In genomic region chr11:79019839-79020534, GRCm38 (mm10) we compare ENCODE assay signal across 8 mouse cellular contexts. TPM values are rescaled to one million over a fixed set of nuclear protein-coding genes. Genes with fewer than 3 reads are reported as not detected.
DNase-seq lines count a peak whose midpoint lies in the region; ATAC-seq and TF ChIP-seq lines count a peak whose summit lies in the region.

No protein-coding gene starts in this region.

- 76% methylated on average over 17 of the region's 17 CpGs for WGBS in spleen, adult 2 months
- 86% methylated on average over 17 of the region's 17 CpGs for WGBS in embryonic facial prominence, embryonic 10.5 days
- 60% methylated on average over 17 of the region's 17 CpGs for WGBS in liver, embryonic 13.5 days (ENCODE audit: insufficient replicate concordance)

- intact Hi-C loops in gastrocnemius, adult 2 months (cut with DNase I): no loop called here
- intact Hi-C loops in gastrocnemius, postnatal 36 days (cut with DNase I): no loop called here

- H3K4me1 ChIP-seq in spleen, adult 2 months (ENCODE audit: control insufficient read depth, insufficient read depth, insufficient read length): peaks cover 19% of the 10 kb centered on the region; the same call in 1 of the 2 replicates
- H3K4me1 ChIP-seq in embryonic facial prominence, embryonic 10.5 days: peaks cover 51% of the 10 kb centered on the region
- peaks cover 35% of the 10 kb centered on the region for H3K4me1 ChIP-seq in liver, embryonic 13.5 days (replicated peaks)

- no peak overlapping the region for H3K4me3 ChIP-seq in gastrocnemius, adult 2 months
- no peak overlapping the region for H3K4me3 ChIP-seq in spleen, adult 2 months (ENCODE audit: extremely low read depth, insufficient read depth, insufficient read length)
- H3K4me3 ChIP-seq in embryonic facial prominence, embryonic 10.5 days: no peak overlapping the region
- H3K4me3 ChIP-seq in liver, embryonic 13.5 days (replicated peaks): no peak overlapping the region

- peaks cover 2% of the 10 kb centered on the region; the same call in 1 of the 2 replicates for H3K36me3 ChIP-seq in spleen, adult 2 months (ENCODE audit: control insufficient read depth, insufficient read depth, low read length)
- H3K36me3 ChIP-seq in embryonic facial prominence, embryonic 10.5 days (replicated peaks): peaks cover 48% of the 10 kb centered on the region
- peaks cover 25% of the 10 kb centered on the region for H3K36me3 ChIP-seq in liver, embryonic 13.5 days

- TF ChIP-seq CTCF in gastrocnemius, adult 2 months (IDR thresholded peaks at IDR 0.05): peak; percentile 80
- TF ChIP-seq CTCF in spleen, adult 2 months (IDR thresholded peaks at IDR 0.05; ENCODE audit: extremely low read depth, insufficient read depth, insufficient read length, insufficient replicate concordance): peak; percentile 54; the same call in 1 of the 2 replicates

- DNase-seq in gastrocnemius, adult 2 months: peak; percentile 82
- DNase-seq in gastrocnemius, postnatal 36 days: no peak
- DNase-seq in spleen, adult 2 months (ENCODE audit: low read depth in 1 of 2, low spot score in 2 of 2): peak in 1 of 2 experiments; percentile 41
- no peak for DNase-seq in spleen, adult 12 weeks (ENCODE audit: low spot score)
- DNase-seq in embryonic facial prominence, embryonic 10.5 days (ENCODE audit: low spot score): peak; percentile 30
- peak; percentile 28 for DNase-seq in liver, embryonic 13.5 days
- DNase-seq in thymus, postnatal 4 days: peak; percentile 82
- no peak for DNase-seq in ovary, adult 18-20 months (ENCODE audit: low spot score)

- no peak overlapping the region for H3K9ac ChIP-seq in liver, embryonic 13.5 days

- H3K27ac ChIP-seq in gastrocnemius, adult 2 months: peak overlapping the region; percentile 29
- no peak overlapping the region for H3K27ac ChIP-seq in spleen, adult 2 months (ENCODE audit: insufficient read depth, low read length)
- no peak overlapping the region; the same call in 1 of the 2 replicates for H3K27ac ChIP-seq in embryonic facial prominence, embryonic 10.5 days (replicated peaks)
- no peak overlapping the region for H3K27ac ChIP-seq in liver, embryonic 13.5 days

- TF ChIP-seq POLR2A in spleen, adult 2 months (IDR thresholded peaks at IDR 0.05; ENCODE audit: low read depth, low read length): no peak

- no peaks in the 10 kb centered on the region for H3K27me3 ChIP-seq in spleen, adult 2 months (ENCODE audit: control insufficient read depth, insufficient read depth, low read length)
- H3K27me3 ChIP-seq in embryonic facial prominence, embryonic 10.5 days (replicated peaks; ENCODE audit: low read depth, poor library complexity, severe bottlenecking): no peaks in the 10 kb centered on the region
- no peaks in the 10 kb centered on the region for H3K27me3 ChIP-seq in liver, embryonic 13.5 days

- H3K9me3 ChIP-seq in embryonic facial prominence, embryonic 10.5 days: no peaks in the 10 kb centered on the region
- H3K9me3 ChIP-seq in liver, embryonic 13.5 days (replicated peaks): no peaks in the 10 kb centered on the region

- ATAC-seq in liver, embryonic 13.5 days (ENCODE audit: low read depth): no peak

- H3K4me2 ChIP-seq in liver, embryonic 13.5 days: no peak overlapping the region

RNA-seq across cellular contexts. Expression of gene Lgals9, which starts 35.2 kb away (rescaled TPM):
- 10 to 100 TPM in 1 of 2 experiments, 1 to 10 TPM in 1; 6.6 to 10.1 TPM for total RNA-seq in gastrocnemius, adult 2 months (2021)
- 10 to 100 TPM in 1 of 2 experiments, 1 to 10 TPM in 1; 7.2 to 10.5 TPM for total RNA-seq in gastrocnemius, postnatal 36 days (2021)
- 103 and 113 TPM in 2 replicates for polyA plus RNA-seq in spleen, adult 2 months (2012; rRNA removed)
- 2.3 and 2.8 TPM in 2 replicates for polyA plus RNA-seq in embryonic facial prominence, embryonic 10.5 days (2016; fragmentation: Nextera tagmentation; extraction: Ambion mirVana)
- polyA plus RNA-seq in liver, embryonic 13.5 days (2015; fragmentation: Nextera tagmentation; extraction: Ambion mirVana): 64.8 and 69.1 TPM in 2 replicates

Comparison
In these comparisons a context has a peak if more than half of its experiments do, and no peak if none do; other contexts are left out.
1. DNase-seq: peak in gastrocnemius, adult 2 months (single experiment), embryonic facial prominence, embryonic 10.5 days (single experiment), liver, embryonic 13.5 days (single experiment) and thymus, postnatal 4 days (single experiment); none in gastrocnemius, postnatal 36 days (0 of 2), spleen, adult 12 weeks (single experiment) and ovary, adult 18-20 months (single experiment).
2. RNA of gene Lgals9, which starts 35.2 kb away (polyA plus RNA-seq): 103 to 113 TPM in spleen, adult 2 months and 64.8 to 69.1 TPM in liver, embryonic 13.5 days; 2.3 to 2.8 TPM in embryonic facial prominence, embryonic 10.5 days; every median in the first group is over 10 times any median in the second.